Mouse (Mus musculus) cortical plate, adult 2 months (tissue): Measurements from ENCODE around the gene Cpne1.

Source experiments
- CTCF ChIP-seq: fragments of 200-500 bp; IDR thresholded peaks from 2 replicates; pipeline ENCODE4 v1.5.1; 2011; ENCODE audit warnings: mild to moderate bottlenecking, control low read depth, low read length; ENCODE audit not compliant: insufficient read depth; ENCODE audit errors: extremely low read depth
- POLR2A ChIP-seq: fragments of 200-500 bp; IDR thresholded peaks from 2 replicates; pipeline ENCODE4 v1.6.1; 2011; ENCODE audit warnings: mild to moderate bottlenecking, low read length, control low read depth; ENCODE audit not compliant: insufficient read depth; ENCODE audit errors: extremely low read depth

- TF ChIP-seq POLR2A (no peak), CTCF (no peak)
These were observed 31.4 kb downstream of the Cpne1 start for GRCm38 (mm10) chr2:156080391-156080790.
